Mouse (Mus musculus): ENCODE data around the gene Ankrd52.

DNA sequence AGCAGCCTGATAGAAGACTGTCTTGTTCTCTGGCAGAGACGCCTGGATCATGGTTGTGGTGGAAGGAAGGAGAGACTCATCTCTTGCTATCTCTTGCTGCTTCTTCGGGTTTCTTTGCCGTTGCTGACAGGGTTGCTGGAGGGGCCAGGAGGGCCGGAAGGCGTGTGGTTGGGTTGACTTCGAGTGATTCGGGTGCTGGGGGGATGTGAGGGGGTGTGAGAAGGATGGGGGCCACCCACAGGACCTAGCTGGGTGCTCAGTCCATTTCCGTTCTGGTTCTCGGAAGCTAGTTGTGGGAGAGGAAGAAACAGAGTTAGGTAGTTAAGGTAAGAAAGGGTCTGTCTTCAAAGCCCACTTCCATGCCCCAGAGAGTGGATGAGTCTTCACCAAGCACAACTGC, 24.7 kb downstream of the Ankrd52 start:
- TF ChIP-seq MAX (IDR thresholded peaks at IDR 0.05; ENCODE audit: low read length) (no peak), USF2 (conservative IDR thresholded peaks at IDR 0.05; ENCODE audit: low read depth, low read length) (no peak), MEF2A (IDR thresholded peaks at IDR 0.05; ENCODE audit: borderline replicate concordance, low read depth, low read length) (no peak), POLR2A (IDR thresholded peaks at IDR 0.05; ENCODE audit: low read depth, low read length) (no peak), HCFC1 (IDR thresholded peaks at IDR 0.05; ENCODE audit: low read depth, low read length) (no peak), USF1 (IDR thresholded peaks at IDR 0.05; ENCODE audit: low read depth, low read length) (no peak), RAD21 (IDR thresholded peaks at IDR 0.05; ENCODE audit: low read depth, low read length) (no peak), ZMIZ1 (IDR thresholded peaks at IDR 0.05; ENCODE audit: low read depth, low read length) (no peak)
